Mouse (Mus musculus) kidney, postnatal 0 days (tissue): ENCODE results near the gene Lhfpl4. TPM values are rescaled to one million over a fixed set of nuclear protein-coding genes. Genes with fewer than 3 reads are reported as not detected.

Experiments
- ATAC-seq: fragments of 200-750 bp; cut with Nextera tagmentation; replicated peaks from 2 replicates; pipeline ENCODE4 v1.8.0; 2017; ENCODE audit warnings: low read depth, moderate number of reproducible peaks, moderate TSS enrichment, moderate library complexity; ENCODE audit not compliant: low FRiP score
- DNase-seq: peaks from one replicate; pipeline ENCODE4 v3.0.0-alpha.2; 2016; ENCODE audit warnings: low spot score
- H3K27ac ChIP-seq: fragments of 300-500 bp; sonication (generic); 2 replicates; pipeline ENCODE4 v1.5.1; 2014; ENCODE audit warnings: mild to moderate bottlenecking
- H3K27me3 ChIP-seq: fragments of 300-500 bp; sonication (generic); 2 replicates; pipeline ENCODE4 v1.6.1; 2014; ENCODE audit warnings: low read length, mixed read lengths; ENCODE audit not compliant: insufficient read depth
- H3K36me3 ChIP-seq: fragments of 300-500 bp; sonication (generic); 2 replicates; pipeline ENCODE4 v1.6.1; 2014; ENCODE audit warnings: low read length, mixed read lengths; ENCODE audit not compliant: insufficient read depth
- H3K4me1 ChIP-seq: fragments of 300-500 bp; sonication (generic); replicated peaks from 2 replicates; pipeline ENCODE4 v1.6.1; 2014; ENCODE audit warnings: antibody characterized with exemption, low read length, mixed read lengths; ENCODE audit not compliant: insufficient read depth
- H3K4me2 ChIP-seq: fragments of 300-500 bp; sonication (generic); 2 replicates; pipeline ENCODE4 v1.6.1; 2014; ENCODE audit warnings: mild to moderate bottlenecking, low read length, moderate library complexity, mixed read lengths
- H3K4me3 ChIP-seq: fragments of 300-500 bp; sonication (generic); replicated peaks from 2 replicates; pipeline ENCODE4 v1.5.1; 2014; ENCODE audit warnings: low read depth, low read length
- H3K9ac ChIP-seq: fragments of 300-500 bp; sonication (generic); 2 replicates; pipeline ENCODE4 v1.6.1; 2014; ENCODE audit warnings: low read depth, low read length
- H3K9me3 ChIP-seq: fragments of 300-500 bp; sonication (generic); replicated peaks from 2 replicates; pipeline ENCODE4 v1.6.1; 2016; ENCODE audit warnings: low read length, inconsistent platforms, mixed read lengths
- CTCF ChIP-seq: IDR thresholded peaks from 2 replicates; pipeline ENCODE4 v1.5.1; 2016; ENCODE audit warnings: antibody characterized with exemption, low read depth, mild to moderate bottlenecking, moderate library complexity
- WGBS: fragments of 180-500 bp; shearing (Covaris S2); extraction: QIAGEN DNeasy Blood & Tissue Kit; methylation state at CpG from one replicate; pipeline ENCODE4 v1.1.7; 2014; 5-methylcytosine and 5-hydroxymethylcytosine counted together
- polyA plus RNA-seq: library from polyadenylated mRNA; unstranded; fragments of >200 nt; fragmentation: Nextera tagmentation; extraction: Ambion mirVana; gene quantifications from 2 replicates; pipeline ENCODE4 v1.2.1, GENCODE M21; 2015

Gene Lhfpl4
- polyA plus RNA-seq, 1 experiment from 2014 or later: 0.20 TPM

DNA sequence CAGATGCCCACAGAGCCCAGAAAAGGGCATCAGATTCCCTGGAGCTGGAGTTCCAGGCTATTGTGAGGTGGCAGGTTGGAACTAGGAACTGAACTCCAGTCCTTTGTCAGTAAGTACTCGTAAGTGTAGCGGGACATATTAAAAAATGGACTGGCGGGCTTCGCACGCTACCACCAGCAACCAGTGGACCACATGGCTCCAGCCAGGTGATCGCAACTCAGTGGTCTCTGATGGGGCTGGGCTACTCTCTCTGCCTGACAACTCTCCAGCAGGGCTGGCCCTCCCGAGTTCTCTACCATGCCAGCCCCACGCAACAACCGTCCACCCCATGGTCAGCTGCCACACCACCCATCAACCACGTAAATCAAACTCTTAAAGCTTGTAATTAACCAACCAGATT, 35.1 kb downstream of the Lhfpl4 start:
- no peak for TF ChIP-seq CTCF
- H3K27me3 ChIP-seq: no peaks in the 10 kb centered on the region
- no peak for ATAC-seq
- no peaks in the 10 kb centered on the region for H3K9me3 ChIP-seq
- no peaks in the 10 kb centered on the region for H3K4me1 ChIP-seq
- H3K4me3 ChIP-seq: no peak overlapping the region
- no peak overlapping the region for H3K4me2 ChIP-seq
- no peak for DNase-seq
- no peak overlapping the region for H3K9ac ChIP-seq
- 91% methylated on average over 10 of the region's 10 CpGs for WGBS
- no peak overlapping the region for H3K27ac ChIP-seq
- 0 out of 2 replicates have a peak, but pooled peaks cover 8% of the 10 kb centered on the region for H3K36me3 ChIP-seq

DNA sequence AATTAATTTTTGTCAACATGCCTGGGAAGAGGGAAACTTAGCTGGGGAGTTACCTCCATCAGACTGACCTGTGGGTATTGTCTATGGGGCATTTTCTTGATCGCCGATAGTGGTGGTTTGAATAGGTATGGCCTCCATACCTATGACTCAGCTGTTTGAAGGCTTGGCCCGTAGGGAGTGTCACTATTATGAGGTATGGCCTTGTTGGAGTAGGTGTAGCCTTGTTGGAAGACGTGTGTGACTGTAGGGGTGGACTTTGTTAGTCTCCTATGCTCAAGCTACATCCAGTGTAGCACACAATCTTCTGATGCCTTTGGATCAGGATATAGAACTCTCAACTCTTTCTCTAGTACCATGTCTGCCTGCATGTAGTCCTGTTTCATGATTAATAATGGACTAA, 39.1 kb downstream of the Lhfpl4 start:
- no peak for TF ChIP-seq CTCF
- no peak for ATAC-seq
- H3K4me3 ChIP-seq: no peak overlapping the region
- peaks cover 39% of the 10 kb centered on the region for H3K36me3 ChIP-seq
- DNase-seq: no peak
- H3K27me3 ChIP-seq: no peaks in the 10 kb centered on the region
- H3K27ac ChIP-seq: no peak overlapping the region
- no peak overlapping the region for H3K9ac ChIP-seq
- no peaks in the 10 kb centered on the region for H3K4me1 ChIP-seq
- H3K9me3 ChIP-seq: no peaks in the 10 kb centered on the region
- H3K4me2 ChIP-seq: no peak overlapping the region
- WGBS: 89% methylated on average over 4 of the region's 4 CpGs

DNA sequence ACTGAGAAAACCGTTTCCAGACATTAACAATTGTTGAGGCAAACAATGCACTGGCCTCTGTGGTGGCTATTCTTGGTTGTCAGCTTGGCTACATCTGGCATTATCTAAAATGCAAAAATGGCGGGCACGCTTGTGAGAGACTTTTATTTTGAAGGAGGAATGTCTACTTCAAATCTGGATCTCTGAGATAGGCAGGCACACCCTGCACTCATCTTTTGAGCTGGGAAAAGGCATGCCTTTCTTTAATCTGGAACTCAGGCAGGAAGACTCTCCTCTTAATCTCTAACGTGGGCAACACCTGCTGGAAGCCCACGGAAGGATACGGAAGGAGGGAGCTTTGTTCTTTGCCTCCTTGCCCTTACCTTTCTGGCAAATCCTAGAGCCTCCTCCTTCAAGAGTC, 40.3 kb downstream of the Lhfpl4 start:
- WGBS: 90% methylated on average over 6 of the region's 6 CpGs

DNA sequence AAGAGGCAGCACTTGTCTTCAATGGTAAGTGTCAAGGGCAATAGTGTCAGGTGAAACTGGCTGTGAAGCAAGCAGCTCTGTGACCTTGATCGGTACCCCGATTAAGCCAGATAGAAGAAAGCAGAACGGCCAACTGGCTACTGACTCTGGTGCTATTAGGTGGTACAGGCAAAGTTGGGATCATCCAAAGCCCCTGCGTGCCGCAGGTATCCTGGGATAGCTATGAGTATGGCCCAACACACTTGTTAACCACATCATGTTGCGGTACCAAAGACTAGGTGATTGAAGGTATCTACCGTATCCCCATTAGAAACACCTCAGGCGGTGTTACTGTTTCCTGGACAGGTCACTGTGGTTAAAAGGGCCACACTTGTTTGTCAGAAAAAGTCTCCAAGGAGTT, 41.1 kb downstream of the Lhfpl4 start:
- ATAC-seq (no peak), DNase-seq (no peak)
- Histone ChIP-seq H3K27me3 (no peaks in the 10 kb centered on the region), H3K9ac (no peak overlapping the region), H3K4me1 (no peaks in the 10 kb centered on the region), H3K9me3 (no peaks in the 10 kb centered on the region), H3K4me2 (no peak overlapping the region), H3K36me3 (peaks cover 51% of the 10 kb centered on the region), H3K4me3 (no peak overlapping the region), H3K27ac (no peak overlapping the region)
- 97% methylated on average over 8 of the region's 8 CpGs for WGBS
- no peak for TF ChIP-seq CTCF

More for the DNA sequence above, 40.3 kb downstream of the Lhfpl4 start:
- ATAC-seq (no peak), DNase-seq (no peak)
- Histone ChIP-seq H3K27me3 (no peaks in the 10 kb centered on the region), H3K27ac (no peak overlapping the region), H3K9ac (no peak overlapping the region), H3K4me3 (no peak overlapping the region), H3K9me3 (no peaks in the 10 kb centered on the region), H3K36me3 (peaks cover 47% of the 10 kb centered on the region), H3K4me2 (no peak overlapping the region), H3K4me1 (no peaks in the 10 kb centered on the region)
- no peak for TF ChIP-seq CTCF

DNA sequence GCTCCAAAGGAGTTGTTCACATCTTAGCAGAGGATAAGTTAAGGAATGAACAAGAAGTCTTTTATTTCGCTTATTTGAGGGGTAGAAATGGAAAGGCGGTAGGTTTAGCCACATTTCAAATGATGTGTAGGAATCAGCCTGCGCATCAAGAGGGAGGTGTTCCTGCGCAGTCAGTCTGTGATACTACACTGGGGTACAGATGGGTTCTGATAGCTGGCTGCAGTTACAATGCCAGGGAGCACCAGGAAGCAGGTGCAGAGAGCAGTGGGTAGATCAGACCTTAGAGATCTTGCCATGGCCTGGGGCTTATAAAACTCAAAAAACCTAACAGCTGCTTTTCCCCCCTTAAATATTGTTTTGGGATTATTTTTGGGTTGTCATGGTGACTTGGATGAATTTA, 49.9 kb downstream of the Lhfpl4 start:
- DNase-seq (no peak), ATAC-seq (no peak)
- Histone ChIP-seq H3K4me1 (no peaks in the 10 kb centered on the region; the same call in 1 of the 2 replicates), H3K9me3 (no peaks in the 10 kb centered on the region), H3K27me3 (no peaks in the 10 kb centered on the region), H3K27ac (no peak overlapping the region), H3K36me3 (peaks cover 57% of the 10 kb centered on the region), H3K4me2 (no peak overlapping the region), H3K9ac (no peak overlapping the region), H3K4me3 (no peak overlapping the region)
- 92% methylated on average over 4 of the region's 4 CpGs for WGBS
- TF ChIP-seq CTCF: no peak

DNA sequence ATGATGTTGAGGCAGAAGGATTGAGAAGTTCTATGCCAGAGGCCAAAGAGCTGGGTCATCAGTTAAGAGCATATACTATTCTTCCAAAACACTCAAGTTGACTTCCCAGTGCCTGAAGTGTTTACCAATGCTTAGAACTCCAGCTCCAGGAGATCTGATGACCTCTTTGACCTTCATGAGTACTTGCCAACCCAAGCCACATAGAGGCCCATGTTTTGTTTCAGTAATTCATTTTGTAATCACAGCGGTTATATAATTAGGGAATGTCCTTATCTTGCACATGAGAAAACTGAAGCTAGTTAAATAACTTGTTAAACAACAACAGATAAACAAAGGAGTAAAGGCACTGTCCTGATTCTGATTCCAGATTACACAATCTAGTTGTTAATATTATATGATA, 50.4 kb downstream of the Lhfpl4 start:
- peaks cover 54% of the 10 kb centered on the region for H3K36me3 ChIP-seq
- no peak overlapping the region for H3K4me2 ChIP-seq
- no peak overlapping the region for H3K27ac ChIP-seq
- H3K4me1 ChIP-seq: no peaks in the 10 kb centered on the region; the same call in 1 of the 2 replicates
- TF ChIP-seq CTCF: no peak
- H3K9me3 ChIP-seq: no peaks in the 10 kb centered on the region
- DNase-seq (no peak), ATAC-seq (no peak)
- WGBS: 84% methylated on average over 1 of the region's 1 CpGs
- no peaks in the 10 kb centered on the region for H3K27me3 ChIP-seq
- no peak overlapping the region for H3K4me3 ChIP-seq
- H3K9ac ChIP-seq: no peak overlapping the region
